Mouse (Mus musculus) Patski (cell line): Measurements from ENCODE around the gene Slc7a14. TPM values are rescaled to one million over a fixed set of nuclear protein-coding genes. Genes with fewer than 3 reads are reported as not detected.

ENCODE experiments used
- ATAC-seq: fragments of 100-300 bp; one replicate; pipeline ENCODE4 v1.8.0; 2021
- CTCF ChIA-PET: fragments of 350-600 bp; sonication (Branson Sonifier 250); formaldehyde crosslinking; loops from one replicate; lab custom pipeline; 2022; ENCODE audit warnings: inconsistent platforms; lab: Charles Lee
- POLR2A ChIA-PET: fragments of 350-600 bp; sonication (Branson Sonifier 250); formaldehyde crosslinking; loops from one replicate; lab custom pipeline; 2022; ENCODE audit warnings: antibody characterized with exemption, inconsistent platforms; lab: Charles Lee
- DNase-seq: peaks from one replicate; pipeline ENCODE4 v3.0.0-alpha.2; 2011; ENCODE audit warnings: low read depth, low spot score
- H3K27me3 ChIP-seq: fragments of 371-371 bp; one replicate; pipeline ENCODE4 v1.5.1; 2021
- CTCF ChIP-seq: fragments of 100-300 bp; IDR thresholded peaks from one replicate; pipeline ENCODE4 v1.5.1; 2021
- in situ Hi-C: fragments of 300-500 bp; cut with MboI; formaldehyde crosslinking; loops from 3 replicates; pipeline ENCODE4 v1.11.1; 2018; ENCODE audit warnings: low pct_unique_long_range_greater_than_20kb, mixed read lengths
- polyA plus RNA-seq: library from polyadenylated mRNA; unstranded; gene quantifications from one replicate; pipeline ENCODE4 v1.2.3, GENCODE M21; 2021

The Slc7a14 gene
- polyA plus RNA-seq, 1 experiment from 2014 or later: 0.05 TPM

DNA sequence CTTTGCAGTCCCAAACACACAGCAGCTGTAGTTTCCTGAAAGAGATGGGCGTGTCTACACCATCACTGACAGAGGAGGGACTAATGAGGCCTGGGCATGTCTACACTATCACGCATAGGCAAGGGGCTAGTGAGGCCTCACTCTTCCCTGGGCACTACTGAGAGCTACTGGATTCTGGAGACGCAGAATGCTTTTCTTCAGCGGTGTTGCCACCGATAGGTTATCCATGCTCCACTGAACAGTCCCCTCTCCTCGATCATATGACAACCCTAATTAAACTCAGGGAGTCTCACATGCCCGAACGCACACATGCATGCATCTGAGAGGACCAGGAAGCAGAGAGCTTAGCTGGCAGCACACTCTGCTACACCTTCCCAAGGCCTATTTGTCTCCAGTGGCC is 69.3 kb downstream of the Slc7a14 start:
- CTCF ChIA-PET: interaction anchor here (0.6 to 1.4 kb wide), 7 partner anchors 15 to 178 kb away, joined by 3 to 4 read pairs (median 3); no protein-coding TSS in a partner anchor
- no peak for DNase-seq

DNA sequence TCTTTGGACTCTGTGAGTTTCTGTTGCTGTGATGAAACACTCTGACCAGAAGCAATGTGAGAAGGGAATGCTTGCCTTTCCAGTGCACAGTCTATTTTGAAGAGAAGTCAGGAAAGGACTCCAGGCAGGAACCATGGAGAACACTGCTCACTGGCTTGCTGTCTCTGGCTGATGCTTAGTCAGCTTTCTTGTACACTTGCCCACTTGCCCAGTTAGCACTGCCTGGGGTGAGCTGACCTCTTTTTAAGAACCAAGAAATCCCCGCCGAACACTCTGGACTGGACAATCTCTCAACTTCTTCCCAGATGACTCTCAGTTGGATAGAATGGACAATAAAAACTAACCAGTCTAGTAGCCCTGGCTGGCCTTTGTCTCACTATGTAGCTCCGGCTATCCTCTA is 70.5 kb downstream of the Slc7a14 start:
- in situ Hi-C loops: loop anchor here (5.0 kb wide), 1 partner anchor 92 kb away; the partner anchor contains the start of gene Cldn11
- ChIA-PET POLR2A (interaction anchor here (1.1 kb wide), 1 partner anchor 23 kb away, joined by 3 read pairs; no protein-coding TSS in a partner anchor), CTCF (interaction anchor here (0.8 to 5.1 kb wide), 12 partner anchors 9 to 199 kb away, joined by 3 to 32 read pairs (median 4); no protein-coding TSS in a partner anchor)
- TF ChIP-seq CTCF: no peak
- DNase-seq: no peak
- no peaks in the 10 kb centered on the region for H3K27me3 ChIP-seq
- no peak for ATAC-seq

More for the DNA sequence above, 69.3 kb downstream of the Slc7a14 start:
- TF ChIP-seq CTCF: no peak
- POLR2A ChIA-PET: interaction anchor here (0.8 kb wide), 1 partner anchor 9 kb away, joined by 3 read pairs; no protein-coding TSS in a partner anchor
- no peak for ATAC-seq
- in situ Hi-C loops: no loop called here
- H3K27me3 ChIP-seq: no peaks in the 10 kb centered on the region

DNA sequence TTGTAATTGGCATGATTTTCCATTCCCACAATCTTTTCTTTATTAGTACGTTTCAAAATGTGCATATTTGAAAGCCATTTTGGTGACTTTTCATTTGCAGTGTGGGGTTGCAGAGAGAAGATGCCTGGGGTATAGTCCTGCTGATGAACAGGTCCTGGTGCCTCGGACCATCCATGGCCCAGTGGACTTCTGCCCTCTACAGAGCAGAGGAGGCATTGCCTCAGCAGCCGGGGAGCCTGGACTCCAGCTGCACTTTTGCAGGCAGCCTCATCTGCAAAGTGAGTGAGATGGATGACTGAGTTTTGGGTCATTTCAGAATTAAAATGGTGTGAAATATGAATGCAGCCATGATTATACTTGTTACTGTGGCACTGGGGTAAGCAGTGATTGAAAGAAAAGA is 72.2 kb downstream of the Slc7a14 start:
- no peak for DNase-seq
- peak; percentile 95 for TF ChIP-seq CTCF
- in situ Hi-C loops: loop anchor here (5.0 kb wide), 1 partner anchor 91 kb away; the partner anchor contains the start of gene Cldn11
- POLR2A ChIA-PET: interaction anchor here (0.9 kb wide), 1 partner anchor 78 kb away, joined by 3 read pairs; no protein-coding TSS in a partner anchor
- ATAC-seq: peak; percentile 78
- CTCF ChIA-PET: interaction anchor here (0.6 to 5.1 kb wide), 14 partner anchors 9 to 348 kb away, joined by 3 to 32 read pairs (median 3); no protein-coding TSS in a partner anchor
- no peaks in the 10 kb centered on the region for H3K27me3 ChIP-seq

DNA sequence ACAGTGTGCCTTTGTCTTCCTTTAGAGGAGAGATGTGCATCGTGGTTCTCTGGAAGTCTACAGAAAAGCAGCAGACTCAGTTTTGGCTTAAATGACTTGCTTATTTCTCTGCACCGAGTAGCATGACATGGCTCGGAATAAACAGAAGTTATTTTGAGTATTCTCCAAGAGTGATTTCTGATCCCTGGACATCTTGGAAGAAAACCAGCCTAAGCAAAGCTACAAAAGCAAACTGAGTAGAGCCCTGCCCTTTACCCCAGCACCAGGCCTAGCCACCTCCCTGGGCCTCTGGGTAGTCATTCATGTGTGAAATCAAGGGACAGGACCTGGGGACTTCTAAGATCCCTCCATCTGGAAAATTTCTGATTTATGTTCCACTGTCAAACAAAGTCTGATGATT is 74.0 kb downstream of the Slc7a14 start:
- ATAC-seq: no peak
- no peak for TF ChIP-seq CTCF

DNA sequence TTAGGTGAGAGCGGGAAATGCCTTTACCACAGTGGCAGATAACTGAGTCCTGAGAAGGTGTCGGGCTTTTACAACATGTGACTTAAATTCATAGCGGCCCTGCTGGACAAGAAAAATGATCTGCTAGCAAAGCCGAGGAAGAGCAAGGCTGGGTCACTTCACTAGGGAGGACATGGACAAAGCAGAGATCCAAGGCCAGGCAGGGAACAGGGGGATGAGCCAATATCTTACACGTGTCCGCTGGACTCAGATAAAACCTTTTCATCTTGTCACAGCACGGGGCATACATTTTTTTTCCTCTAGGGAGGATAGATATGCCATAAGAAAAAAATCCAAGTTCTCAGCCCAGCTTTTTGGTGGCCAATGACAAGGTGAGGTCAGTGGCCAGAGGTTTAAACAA is 75.8 kb downstream of the Slc7a14 start:
- CTCF ChIA-PET: interaction anchor here (1.3 to 5.1 kb wide), 3 partner anchors 12 to 88 kb away, joined by 3 to 32 read pairs (median 4); no protein-coding TSS in a partner anchor
- ATAC-seq (no peak), DNase-seq (no peak)
- no peaks in the 10 kb centered on the region for H3K27me3 ChIP-seq
- no peak for TF ChIP-seq CTCF
- POLR2A ChIA-PET: no interaction called here
- in situ Hi-C loops: no loop called here

More for the DNA sequence above, 74.0 kb downstream of the Slc7a14 start:
- no peak for DNase-seq
- POLR2A ChIA-PET: interaction anchor here (0.7 kb wide), 1 partner anchor 24 kb away, joined by 3 read pairs; no protein-coding TSS in a partner anchor
- in situ Hi-C loops: loop anchor here (5.0 kb wide), 1 partner anchor 89 kb away; the partner anchor contains the start of gene Cldn11
- CTCF ChIA-PET: interaction anchor here (1.2 to 5.1 kb wide), 4 partner anchors 9 to 89 kb away, joined by 3 to 32 read pairs (median 6); no protein-coding TSS in a partner anchor
- no peaks in the 10 kb centered on the region for H3K27me3 ChIP-seq

DNA sequence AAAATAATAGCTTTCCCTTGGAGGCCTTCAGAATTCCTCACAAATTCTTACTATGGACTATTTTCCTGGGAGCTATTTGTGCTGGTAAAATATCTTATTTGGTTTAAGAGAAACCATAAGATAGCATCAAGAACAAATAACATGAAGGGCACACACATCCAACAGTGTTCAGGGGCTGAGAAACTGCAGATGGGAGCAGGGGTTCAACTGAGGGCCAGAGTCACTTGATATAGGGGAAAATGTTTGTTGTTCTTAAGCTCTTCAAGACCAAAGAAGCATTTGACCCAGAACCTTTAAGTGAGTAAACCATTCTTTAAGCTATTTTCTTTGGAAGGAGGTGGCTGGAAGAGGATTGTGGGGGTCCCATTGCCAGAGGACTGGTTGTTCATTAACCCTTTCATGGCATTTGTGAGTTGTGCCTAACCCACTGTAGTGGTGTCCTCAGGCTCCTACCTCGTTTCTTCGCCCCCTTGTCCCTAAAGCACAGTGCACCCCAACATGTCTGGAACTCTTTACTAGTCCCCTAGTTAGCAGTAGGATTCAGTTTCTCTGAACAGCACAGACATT is 76.3 kb downstream of the Slc7a14 start:
- in situ Hi-C loops: no loop called here
- no peaks in the 10 kb centered on the region for H3K27me3 ChIP-seq
- ATAC-seq (no peak), DNase-seq (no peak)
- POLR2A ChIA-PET: interaction anchor here (0.6 kb wide), 1 partner anchor 210 kb away, joined by 3 read pairs; no protein-coding TSS in a partner anchor
- no peak for TF ChIP-seq CTCF
- CTCF ChIA-PET: interaction anchor here (0.6 to 1.6 kb wide), 7 partner anchors 9 to 85 kb away, joined by 3 to 4 read pairs (median 3); no protein-coding TSS in a partner anchor

DNA sequence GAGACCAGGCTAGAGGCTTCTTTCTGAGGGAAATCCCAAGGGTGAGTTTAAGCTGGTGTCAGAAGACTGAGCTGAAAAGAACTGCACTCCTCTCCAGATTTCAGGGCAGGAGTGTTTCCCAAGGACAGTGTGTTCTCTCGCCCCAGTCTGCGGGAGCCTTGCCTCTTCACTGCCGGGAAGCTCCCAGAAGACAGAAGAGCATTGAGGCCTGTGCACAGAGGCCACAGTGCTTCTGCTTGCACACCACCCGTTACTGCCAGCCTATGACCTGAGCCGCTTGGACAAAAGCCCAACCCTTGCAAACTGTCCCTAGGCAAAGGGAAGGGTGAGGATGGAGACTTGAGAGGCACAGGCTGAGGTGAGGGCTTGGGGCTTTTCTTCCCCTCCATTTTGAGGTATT is 80.9 kb downstream of the Slc7a14 start:
- no peak for TF ChIP-seq CTCF
- H3K27me3 ChIP-seq: no peaks in the 10 kb centered on the region
- CTCF ChIA-PET: interaction anchor here (1.0 to 1.6 kb wide), 3 partner anchors 9 to 15 kb away, joined by 3 to 4 read pairs (median 4); no protein-coding TSS in a partner anchor
- POLR2A ChIA-PET: no interaction called here
- DNase-seq (no peak), ATAC-seq (no peak)
- in situ Hi-C loops: no loop called here

DNA sequence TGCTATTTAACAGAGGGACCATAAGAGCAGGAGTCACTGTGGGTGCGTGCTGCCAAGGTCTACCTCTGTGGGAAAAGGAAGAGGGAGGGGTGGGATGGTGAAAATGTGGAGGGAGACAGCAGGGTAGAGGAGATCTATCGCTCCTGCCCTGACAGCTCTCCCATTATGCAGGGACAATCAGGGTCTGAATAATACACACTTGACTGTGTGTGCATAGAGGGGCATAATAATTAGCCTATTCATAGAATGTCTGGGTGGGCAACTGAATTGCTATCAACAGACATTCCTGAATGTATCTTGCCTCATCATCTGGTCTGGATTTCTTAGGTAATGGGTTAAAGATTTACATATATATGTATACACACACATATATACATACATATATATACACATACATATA is 81.7 kb downstream of the Slc7a14 start:
- DNase-seq: no peak
- no peaks in the 10 kb centered on the region for H3K27me3 ChIP-seq
- ChIA-PET POLR2A (no interaction called here), CTCF (interaction anchor here (1.0 to 1.6 kb wide), 3 partner anchors 9 to 15 kb away, joined by 3 to 4 read pairs (median 4); no protein-coding TSS in a partner anchor)
- no peak for ATAC-seq
- in situ Hi-C loops: no loop called here
- no peak for TF ChIP-seq CTCF

DNA sequence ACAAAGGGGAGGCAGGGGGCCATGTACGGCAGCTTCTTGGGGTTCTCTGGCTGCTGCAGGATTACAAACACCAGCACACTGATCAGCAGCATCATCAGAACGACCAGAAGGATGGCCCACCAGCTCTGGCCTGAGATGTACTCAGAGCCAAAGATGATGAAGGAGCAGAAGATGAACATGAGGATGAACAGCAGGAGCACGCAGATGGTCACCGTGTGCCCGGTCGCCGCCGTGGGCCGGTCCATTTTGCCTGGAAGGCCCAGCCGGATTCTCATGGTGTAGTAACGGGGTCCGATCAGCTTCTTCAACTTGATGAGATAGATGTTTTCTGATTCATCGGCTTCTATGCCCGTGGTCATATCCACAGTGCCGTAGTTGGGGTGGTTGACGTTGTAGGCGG is 86.6 kb downstream of the Slc7a14 start:
- no peak for ATAC-seq

DNA sequence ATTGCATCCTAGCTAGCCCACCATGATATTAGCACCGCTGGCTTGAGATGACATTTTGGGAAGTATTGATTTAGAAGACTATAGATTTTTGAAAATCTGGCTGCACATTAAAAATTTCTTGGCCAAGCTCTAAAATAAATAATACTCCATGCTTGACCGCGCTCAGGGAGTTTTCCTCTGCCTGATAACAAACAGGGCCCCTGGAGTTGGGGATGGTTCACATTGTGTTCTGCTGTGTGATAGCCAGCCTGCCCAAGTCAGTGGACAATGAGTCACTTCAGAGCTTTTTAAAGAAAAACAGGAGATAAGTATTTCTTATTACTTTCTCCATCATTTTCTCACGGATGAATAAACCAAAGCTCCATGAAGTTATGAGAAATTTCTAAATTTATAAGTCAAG is 90.1 kb downstream of the Slc7a14 start:
- no peak for TF ChIP-seq CTCF
- ATAC-seq: no peak
- CTCF ChIA-PET: interaction anchor here (0.9 to 2.0 kb wide), 9 partner anchors 9 to 54 kb away, joined by 3 to 8 read pairs (median 4); no protein-coding TSS in a partner anchor
- POLR2A ChIA-PET: interaction anchor here (0.7 to 0.8 kb wide), 2 partner anchors 25 to 150 kb away, joined by 3 to 4 read pairs; no protein-coding TSS in a partner anchor
- in situ Hi-C loops: no loop called here
- no peak for DNase-seq
- H3K27me3 ChIP-seq: no peaks in the 10 kb centered on the region

More for the DNA sequence above, 86.6 kb downstream of the Slc7a14 start:
- POLR2A ChIA-PET: no interaction called here
- TF ChIP-seq CTCF: no peak
- H3K27me3 ChIP-seq: no peaks in the 10 kb centered on the region
- CTCF ChIA-PET: interaction anchor here (1.6 kb wide), 1 partner anchor 29 kb away, joined by 5 read pairs; no protein-coding TSS in a partner anchor
- in situ Hi-C loops: no loop called here
- DNase-seq: no peak
